Mouse (Mus musculus) Patski (cell line): Measurements from ENCODE around the gene Trim62. TPM values are rescaled to one million over a fixed set of nuclear protein-coding genes. Genes with fewer than 3 reads are reported as not detected.

ENCODE experiments used
- ATAC-seq: fragments of 100-300 bp; one replicate; pipeline ENCODE4 v1.8.0; 2021
- CTCF ChIA-PET: fragments of 350-600 bp; sonication (Branson Sonifier 250); formaldehyde crosslinking; loops from one replicate; lab custom pipeline; 2022; ENCODE audit warnings: inconsistent platforms; lab: Charles Lee
- POLR2A ChIA-PET: fragments of 350-600 bp; sonication (Branson Sonifier 250); formaldehyde crosslinking; loops from one replicate; lab custom pipeline; 2022; ENCODE audit warnings: antibody characterized with exemption, inconsistent platforms; lab: Charles Lee
- DNase-seq: peaks from one replicate; pipeline ENCODE4 v3.0.0-alpha.2; 2011; ENCODE audit warnings: low read depth, low spot score
- H3K27me3 ChIP-seq: fragments of 371-371 bp; one replicate; pipeline ENCODE4 v1.5.1; 2021
- CTCF ChIP-seq: fragments of 100-300 bp; IDR thresholded peaks from one replicate; pipeline ENCODE4 v1.5.1; 2021
- in situ Hi-C: fragments of 300-500 bp; cut with MboI; formaldehyde crosslinking; loops from 3 replicates; pipeline ENCODE4 v1.11.1; 2018; ENCODE audit warnings: low pct_unique_long_range_greater_than_20kb, mixed read lengths
- polyA plus RNA-seq: library from polyadenylated mRNA; unstranded; gene quantifications from one replicate; pipeline ENCODE4 v1.2.3, GENCODE M21; 2021

Trim62 gene
- polyA plus RNA-seq, 1 experiment from 2014 or later = 2.2 TPM

DNA sequence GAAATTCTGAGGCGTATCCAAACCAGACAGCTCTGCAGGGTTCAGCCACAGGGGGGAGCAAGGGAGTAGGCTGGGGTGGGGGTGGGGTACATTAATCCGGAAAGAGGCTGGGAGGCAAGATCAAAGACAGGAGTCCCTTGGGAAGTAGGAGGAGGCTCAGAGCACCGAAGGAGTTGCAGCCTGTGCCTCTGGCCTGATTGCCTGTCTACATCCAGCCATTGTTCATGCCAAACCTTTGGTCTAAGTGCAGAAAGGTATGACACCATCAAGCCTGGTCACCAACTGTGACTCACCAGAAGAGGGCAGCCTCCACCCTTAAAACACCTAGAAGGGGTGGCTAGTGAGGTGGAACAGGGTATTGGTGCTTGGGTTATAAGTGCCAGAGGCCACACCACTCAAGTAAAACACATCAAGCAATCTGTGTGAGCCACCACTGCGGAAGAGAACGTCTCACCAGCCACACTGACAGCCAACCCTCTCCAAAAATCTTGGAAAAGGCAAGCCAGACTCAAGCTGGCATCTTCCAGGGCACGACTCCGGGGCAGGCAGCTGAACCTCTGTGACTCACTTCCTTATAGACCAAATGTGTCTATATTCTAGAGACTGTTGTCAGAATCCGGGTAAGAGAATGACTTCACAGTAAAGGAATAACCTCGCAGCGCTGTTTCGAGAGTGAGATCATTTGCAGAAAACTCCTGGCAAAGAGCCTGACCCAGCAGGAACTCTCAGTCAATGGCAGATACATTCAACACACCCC lies 74.0 kb downstream of the Trim62 start:
- CTCF ChIA-PET = interaction anchor here (0.6 to 1.6 kb wide), 3 partner anchors 32 to 126 kb away, joined by 3 to 11 read pairs (median 3); no protein-coding TSS in a partner anchor
- POLR2A ChIA-PET = interaction anchor here (0.5 to 1.1 kb wide), 3 partner anchors 39 to 158 kb away, joined by 3 read pairs; no protein-coding TSS in a partner anchor
- no peak for TF ChIP-seq CTCF
- in situ Hi-C loops = loop anchor here (5.0 kb wide), 1 partner anchor 130 kb away; no protein-coding TSS in a partner anchor
- DNase-seq (peak; percentile 70), ATAC-seq (peak; percentile 68)
- H3K27me3 ChIP-seq = no peaks in the 10 kb centered on the region

DNA sequence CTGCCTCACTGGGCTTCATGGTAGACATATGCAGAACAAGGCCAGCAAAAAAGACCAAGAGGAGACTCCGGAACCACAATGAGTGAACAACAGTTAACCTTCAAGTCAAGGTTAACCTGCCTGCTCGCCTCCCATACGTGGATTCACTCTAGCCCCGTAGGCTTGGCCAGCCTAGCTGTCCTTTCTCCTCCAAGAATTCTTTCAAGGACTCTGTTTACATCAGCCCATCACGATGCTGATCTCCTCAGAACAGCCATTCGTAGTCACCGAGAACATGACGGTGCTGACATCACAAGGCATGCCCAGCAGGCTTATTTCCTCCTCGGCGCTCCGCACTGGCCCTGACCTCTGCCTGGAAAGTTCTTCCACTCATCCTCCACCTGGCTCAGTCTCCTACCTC lies 74.8 kb downstream of the Trim62 start:
- ATAC-seq (no peak), DNase-seq (no peak)
- ChIA-PET CTCF (interaction anchor here (0.6 to 1.6 kb wide), 3 partner anchors 33 to 125 kb away, joined by 3 to 11 read pairs (median 3); no protein-coding TSS in a partner anchor), POLR2A (interaction anchor here (0.5 to 1.1 kb wide), 2 partner anchors 38 to 129 kb away, joined by 3 read pairs; no protein-coding TSS in a partner anchor)
- H3K27me3 ChIP-seq = no peaks in the 10 kb centered on the region
- no peak for TF ChIP-seq CTCF
- in situ Hi-C loops = loop anchor here (5.0 kb wide), 1 partner anchor 129 kb away; no protein-coding TSS in a partner anchor

DNA sequence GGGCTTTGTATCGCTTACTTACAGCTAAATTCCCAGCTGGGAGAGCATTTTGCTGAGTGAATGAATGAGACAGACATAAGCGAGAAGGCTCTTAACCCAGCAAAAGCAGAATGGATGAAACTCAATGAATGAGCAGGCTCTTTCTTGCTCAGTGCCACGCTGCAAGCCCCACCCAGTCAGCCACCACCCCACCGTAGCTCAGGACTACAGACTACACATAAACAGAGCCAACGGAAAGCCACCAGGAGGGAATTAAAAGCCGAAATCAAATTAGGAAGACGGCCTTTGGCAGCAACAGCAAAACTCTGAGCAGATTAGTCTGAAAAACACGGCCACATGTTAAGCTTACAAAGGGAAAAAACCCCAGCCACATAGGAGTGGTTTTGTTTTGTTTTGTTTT lies 75.5 kb downstream of the Trim62 start:
- DNase-seq (no peak), ATAC-seq (no peak)
- in situ Hi-C loops = loop anchor here (5.0 kb wide), 1 partner anchor 128 kb away; no protein-coding TSS in a partner anchor
- TF ChIP-seq CTCF = no peak
- POLR2A ChIA-PET = no interaction called here
- CTCF ChIA-PET = interaction anchor here (1.5 kb wide), 1 partner anchor 124 kb away, joined by 8 read pairs; no protein-coding TSS in a partner anchor
- H3K27me3 ChIP-seq = no peaks in the 10 kb centered on the region

DNA sequence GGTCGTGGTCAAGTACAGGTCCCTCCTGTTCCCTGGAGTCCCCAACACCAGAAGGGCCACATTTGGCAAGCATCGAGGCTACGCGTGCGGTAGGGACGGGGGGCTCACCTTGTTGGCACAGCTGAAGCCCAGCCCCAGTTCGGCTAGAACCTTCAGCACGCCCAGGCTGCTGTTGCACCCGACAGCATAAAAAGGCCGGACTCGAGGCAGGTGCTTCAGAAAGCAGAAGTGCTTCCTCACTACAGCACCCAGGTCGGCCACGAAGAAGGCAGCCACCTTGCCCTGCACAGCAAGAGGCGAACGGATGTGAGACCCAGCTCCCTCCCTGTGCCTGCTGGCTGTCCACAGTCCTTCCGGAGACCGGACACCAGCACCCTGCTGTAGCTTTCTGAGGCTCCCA lies 76.3 kb downstream of the Trim62 start:
- no peak for TF ChIP-seq CTCF

More for the DNA sequence above, 76.3 kb downstream of the Trim62 start:
- in situ Hi-C loops = loop anchor here (5.0 kb wide), 1 partner anchor 128 kb away; no protein-coding TSS in a partner anchor
- ATAC-seq = no peak
- DNase-seq = no peak
- no peaks in the 10 kb centered on the region for H3K27me3 ChIP-seq
- POLR2A ChIA-PET = no interaction called here
- CTCF ChIA-PET = interaction anchor here (1.5 kb wide), 1 partner anchor 124 kb away, joined by 8 read pairs; no protein-coding TSS in a partner anchor

Other genes starting within 250 kb of the Trim62 start
- gene Phc2, start 228.9 kb upstream of the Trim62 start, polyA plus RNA-seq = 89.2 TPM
- gene A3galt2, start 128.2 kb upstream of the Trim62 start, polyA plus RNA-seq = 0.04 TPM
- gene Zfp362, start 77.5 kb upstream of the Trim62 start, polyA plus RNA-seq = 19.9 TPM
- 18.0 TPM for gene Azin2, start 78.9 kb downstream of the Trim62 start, polyA plus RNA-seq
- 64.2 TPM for gene Ak2, start 108.4 kb downstream of the Trim62 start, polyA plus RNA-seq
- 31.4 TPM for gene Rnf19b, start 174.7 kb downstream of the Trim62 start, polyA plus RNA-seq
- not detected for gene Tmem54, start 222.0 kb downstream of the Trim62 start, polyA plus RNA-seq
- gene Hpca, start 238.5 kb downstream of the Trim62 start, polyA plus RNA-seq = not detected